Mouse (Mus musculus) midbrain, embryonic 15.5 days (tissue): ENCODE measurements around the gene Zfp553. TPM values are rescaled to one million over a fixed set of nuclear protein-coding genes. Genes with fewer than 3 reads are reported as not detected.

Experiments
- ATAC-seq: fragments of 200-750 bp; cut with Nextera tagmentation; replicated peaks from 2 replicates; pipeline ENCODE4 v1.8.0; 2017; ENCODE audit warnings: moderate TSS enrichment
- H3K27ac ChIP-seq: fragments of 300-500 bp; sonication (generic); 2 replicates; pipeline ENCODE4 v1.5.1; 2015; ENCODE audit warnings: mild to moderate bottlenecking, inconsistent platforms
- H3K27me3 ChIP-seq: fragments of 300-500 bp; sonication (generic); replicated peaks from 2 replicates; pipeline ENCODE4 v1.6.1; 2015; ENCODE audit warnings: inconsistent platforms
- H3K36me3 ChIP-seq: fragments of 300-500 bp; sonication (generic); replicated peaks from 2 replicates; pipeline ENCODE4 v1.6.1; 2015; ENCODE audit warnings: inconsistent platforms
- H3K4me1 ChIP-seq: fragments of 300-500 bp; sonication (generic); 2 replicates; pipeline ENCODE4 v1.6.1; 2015; ENCODE audit warnings: inconsistent platforms
- H3K4me2 ChIP-seq: fragments of 300-500 bp; sonication (generic); 2 replicates; pipeline ENCODE4 v1.6.1; 2015; ENCODE audit warnings: inconsistent platforms, mild to moderate bottlenecking, moderate library complexity
- H3K4me3 ChIP-seq: fragments of 300-500 bp; sonication (generic); 2 replicates; pipeline ENCODE4 v1.5.1; 2015; ENCODE audit warnings: mild to moderate bottlenecking, inconsistent platforms
- H3K9ac ChIP-seq: fragments of 300-500 bp; sonication (generic); 2 replicates; pipeline ENCODE4 v1.6.1; 2015; ENCODE audit warnings: mild to moderate bottlenecking, inconsistent platforms
- H3K9me3 ChIP-seq: fragments of 300-500 bp; sonication (generic); 2 replicates; pipeline ENCODE4 v1.6.1; 2016; ENCODE audit warnings: inconsistent platforms
- WGBS: fragments of 180-500 bp; shearing (Covaris S2); methylation state at CpG from one replicate; pipeline ENCODE4 v1.1.7; 2015; ENCODE audit warnings: mixed read lengths; 5-methylcytosine and 5-hydroxymethylcytosine counted together
- polyA plus RNA-seq: library from polyadenylated mRNA; unstranded; fragments of >200 nt; fragmentation: Nextera tagmentation; extraction: Ambion mirVana; gene quantifications from 2 replicates; pipeline ENCODE4 v1.2.1, GENCODE M21; 2015

The Zfp553 gene
- polyA plus RNA-seq = 63.7 and 64.1 TPM in 2 replicates

- Histone ChIP-seq H3K27ac (peak within 1 kb of the TSS; percentile 99), H3K27me3 (no peaks in the 10 kb centered on the region), H3K9me3 (no peaks in the 10 kb centered on the region), H3K9ac (peak within 1 kb of the TSS; percentile 99), H3K4me1 (peaks cover 38% of the 10 kb centered on the region), H3K36me3 (peaks cover 26% of the 10 kb centered on the region), H3K4me3 (peak within 1 kb of the TSS; percentile 97), H3K4me2 (peak within 1 kb of the TSS; percentile 62)
- peak; percentile 91 for ATAC-seq
- WGBS = under 1% methylated on average over 63 of the region's 64 CpGs
Observed at GRCm38 (mm10) chr7:127232622-127233367, at the start of gene Zfp553, which contains the start of gene Sept1. Zfp553 (plus strand) TSS chr7:127233061. Sept1 (minus strand) TSS chr7:127233130.

- H3K27me3 ChIP-seq = no peaks in the 10 kb centered on the region
- ATAC-seq = no peak
- no peaks in the 10 kb centered on the region for H3K9me3 ChIP-seq
- H3K4me1 ChIP-seq = no peaks in the 10 kb centered on the region
- no peak overlapping the region for H3K27ac ChIP-seq
- no peaks in the 10 kb centered on the region for H3K36me3 ChIP-seq
- H3K9ac ChIP-seq = no peak overlapping the region
- no peak overlapping the region for H3K4me2 ChIP-seq
- no peak overlapping the region for H3K4me3 ChIP-seq
- WGBS = 83% methylated on average over 8 of the region's 8 CpGs
Observed at GRCm38 (mm10) chr7:127183345-127183744, 49.5 kb upstream of the Zfp553 start.

GRCm38 (mm10) chr7:127183828-127184227, 49.0 kb upstream of the Zfp553 start:
- 77% methylated on average over 6 of the region's 6 CpGs for WGBS
- H3K4me1 ChIP-seq = no peaks in the 10 kb centered on the region
- H3K4me2 ChIP-seq = no peak overlapping the region
- H3K9me3 ChIP-seq = no peaks in the 10 kb centered on the region
- H3K9ac ChIP-seq = no peak overlapping the region
- no peak for ATAC-seq
- no peak overlapping the region for H3K4me3 ChIP-seq
- H3K36me3 ChIP-seq = no peaks in the 10 kb centered on the region
- no peak overlapping the region for H3K27ac ChIP-seq
- no peaks in the 10 kb centered on the region for H3K27me3 ChIP-seq

- H3K36me3 ChIP-seq = no peaks in the 10 kb centered on the region
- WGBS = 0% methylated on average over 1 of the region's 1 CpGs
- H3K27me3 ChIP-seq = no peaks in the 10 kb centered on the region
- H3K9me3 ChIP-seq = no peaks in the 10 kb centered on the region
- no peak overlapping the region for H3K9ac ChIP-seq
- H3K4me3 ChIP-seq = no peak overlapping the region
- H3K4me2 ChIP-seq = no peak overlapping the region
- no peak overlapping the region for H3K27ac ChIP-seq
- no peaks in the 10 kb centered on the region for H3K4me1 ChIP-seq
- ATAC-seq = no peak
Observed at GRCm38 (mm10) chr7:127184720-127185119, 48.1 kb upstream of the Zfp553 start.

GRCm38 (mm10) chr7:127185601-127186000, 47.3 kb upstream of the Zfp553 start:
- ATAC-seq = no peak
- no peak overlapping the region for H3K4me3 ChIP-seq

GRCm38 (mm10) chr7:127187351-127187750, 45.5 kb upstream of the Zfp553 start:
- Histone ChIP-seq H3K27me3 (no peaks in the 10 kb centered on the region), H3K4me1 (no peaks in the 10 kb centered on the region), H3K4me2 (no peak overlapping the region), H3K27ac (no peak overlapping the region), H3K4me3 (no peak overlapping the region), H3K9ac (no peak overlapping the region), H3K9me3 (no peaks in the 10 kb centered on the region), H3K36me3 (peaks cover 8% of the 10 kb centered on the region)
- no peak for ATAC-seq
- 70% methylated on average over 10 of the region's 10 CpGs for WGBS

More at GRCm38 (mm10) chr7:127185601-127186000, 47.3 kb upstream of the Zfp553 start:
- Histone ChIP-seq H3K36me3 (no peaks in the 10 kb centered on the region), H3K9me3 (no peaks in the 10 kb centered on the region), H3K9ac (no peak overlapping the region), H3K4me2 (no peak overlapping the region), H3K27me3 (no peaks in the 10 kb centered on the region), H3K27ac (no peak overlapping the region), H3K4me1 (no peaks in the 10 kb centered on the region)
- 67% methylated on average over 3 of the region's 3 CpGs for WGBS

- H3K9ac ChIP-seq = no peak overlapping the region
- no peak overlapping the region for H3K4me2 ChIP-seq
- H3K9me3 ChIP-seq = no peaks in the 10 kb centered on the region
- no peaks in the 10 kb centered on the region for H3K27me3 ChIP-seq
- H3K27ac ChIP-seq = no peak overlapping the region
- H3K4me3 ChIP-seq = no peak overlapping the region
- 86% methylated on average over 17 of the region's 17 CpGs for WGBS
- no peaks in the 10 kb centered on the region for H3K4me1 ChIP-seq
- ATAC-seq = no peak
- peaks cover 19% of the 10 kb centered on the region for H3K36me3 ChIP-seq
Observed at GRCm38 (mm10) chr7:127188305-127189276, 44.3 kb upstream of the Zfp553 start.

- Histone ChIP-seq H3K4me1 (peaks cover 15% of the 10 kb centered on the region), H3K27ac (no peak overlapping the region), H3K4me3 (no peak overlapping the region), H3K4me2 (no peak overlapping the region), H3K9me3 (no peaks in the 10 kb centered on the region), H3K36me3 (peaks cover 27% of the 10 kb centered on the region), H3K9ac (no peak overlapping the region), H3K27me3 (no peaks in the 10 kb centered on the region)
- no peak for ATAC-seq
- 86% methylated on average over 6 of the region's 6 CpGs for WGBS
Observed at GRCm38 (mm10) chr7:127190672-127191071, 42.2 kb upstream of the Zfp553 start.

- WGBS = 95% methylated on average over 5 of the region's 5 CpGs
- Histone ChIP-seq H3K4me2 (no peak overlapping the region), H3K36me3 (peaks cover 36% of the 10 kb centered on the region), H3K4me1 (peaks cover 25% of the 10 kb centered on the region), H3K27me3 (no peaks in the 10 kb centered on the region), H3K27ac (no peak overlapping the region), H3K9ac (no peak overlapping the region), H3K9me3 (no peaks in the 10 kb centered on the region), H3K4me3 (no peak overlapping the region)
- no peak for ATAC-seq
Observed at GRCm38 (mm10) chr7:127192989-127193388, 39.9 kb upstream of the Zfp553 start.

- Histone ChIP-seq H3K4me2 (peak overlapping the region; percentile 78; the same call in 1 of the 2 replicates), H3K27me3 (no peaks in the 10 kb centered on the region), H3K9ac (no peak overlapping the region), H3K9me3 (no peaks in the 10 kb centered on the region), H3K4me3 (no peak overlapping the region), H3K4me1 (peaks cover 25% of the 10 kb centered on the region), H3K36me3 (peaks cover 47% of the 10 kb centered on the region), H3K27ac (no peak overlapping the region)
- WGBS = 93% methylated on average over 17 of the region's 17 CpGs
- no peak for ATAC-seq
Observed at GRCm38 (mm10) chr7:127194011-127194632, 38.7 kb upstream of the Zfp553 start.

GRCm38 (mm10) chr7:127194633-127195029, 38.2 kb upstream of the Zfp553 start:
- no peaks in the 10 kb centered on the region for H3K27me3 ChIP-seq
- H3K27ac ChIP-seq = no peak overlapping the region
- peak overlapping the region; percentile 69 for H3K9ac ChIP-seq
- no peak for ATAC-seq
- H3K4me1 ChIP-seq = peaks cover 25% of the 10 kb centered on the region
- peak overlapping the region; percentile 78 for H3K4me2 ChIP-seq
- peak overlapping the region; percentile 82 for H3K4me3 ChIP-seq
- no peaks in the 10 kb centered on the region for H3K9me3 ChIP-seq
- WGBS = 87% methylated on average over 7 of the region's 7 CpGs
- H3K36me3 ChIP-seq = peaks cover 51% of the 10 kb centered on the region
